Mouse (Mus musculus) hindbrain, embryonic 14.5 days (tissue): ENCODE data around the gene C8a. TPM values are rescaled to one million over a fixed set of nuclear protein-coding genes. Genes with fewer than 3 reads are reported as not detected.

Source experiments
- ATAC-seq: fragments of 200-750 bp; cut with Nextera tagmentation; 2 replicates; pipeline ENCODE4 v1.8.0; 2017; ENCODE audit warnings: moderate number of reproducible peaks, mild to moderate bottlenecking, moderate TSS enrichment, moderate library complexity; ENCODE audit not compliant: low FRiP score
- DNase-seq: peaks from one replicate; pipeline ENCODE4 v3.0.0-alpha.2; 2015; ENCODE audit warnings: low spot score
- H3K27ac ChIP-seq: fragments of 300-500 bp; sonication (generic); 2 replicates; pipeline ENCODE4 v1.5.1; 2014; ENCODE audit warnings: mild to moderate bottlenecking, moderate library complexity
- H3K27me3 ChIP-seq: fragments of 300-500 bp; sonication (generic); 2 replicates; pipeline ENCODE4 v1.6.1; 2014; ENCODE audit warnings: mild to moderate bottlenecking, low read length, mixed read lengths; ENCODE audit not compliant: control insufficient read depth, insufficient read depth
- H3K36me3 ChIP-seq: fragments of 300-500 bp; sonication (generic); replicated peaks from 2 replicates; pipeline ENCODE4 v1.6.1; 2014; ENCODE audit not compliant: control insufficient read depth, insufficient read depth
- H3K4me1 ChIP-seq: fragments of 300-500 bp; sonication (generic); replicated peaks from 2 replicates; pipeline ENCODE4 v1.6.1; 2014; ENCODE audit warnings: antibody characterized with exemption, low read length, mixed read lengths; ENCODE audit not compliant: control insufficient read depth, insufficient read depth
- H3K4me2 ChIP-seq: fragments of 300-500 bp; sonication (generic); replicated peaks from 2 replicates; pipeline ENCODE4 v1.6.1; 2014; ENCODE audit warnings: mild to moderate bottlenecking, moderate library complexity
- H3K4me3 ChIP-seq: fragments of 300-500 bp; sonication (generic); replicated peaks from 2 replicates; pipeline ENCODE4 v1.5.1; 2014; ENCODE audit warnings: mild to moderate bottlenecking, low read length
- H3K9ac ChIP-seq: fragments of 300-500 bp; sonication (generic); 2 replicates; pipeline ENCODE4 v1.6.1; 2014
- H3K9me3 ChIP-seq: fragments of 300-500 bp; sonication (generic); 2 replicates; pipeline ENCODE4 v1.6.1; 2016; ENCODE audit warnings: low read length; ENCODE audit not compliant: control insufficient read depth
- whole genome bisulfite sequencing: fragments of 180-500 bp; shearing (Covaris S2); extraction: QIAGEN DNeasy Blood & Tissue Kit; methylation state at CpG from one replicate; pipeline ENCODE4 v1.1.7; 2014; 5-methylcytosine and 5-hydroxymethylcytosine counted together
- polyA plus RNA-seq: library from polyadenylated mRNA; unstranded; fragments of >200 nt; fragmentation: Nextera tagmentation; extraction: Ambion mirVana; gene quantifications from 2 replicates; pipeline ENCODE4 v1.2.1, GENCODE M21; 2014

C8a gene
- polyA plus RNA-seq, 1 experiment from 2014 or later = not detected

DNA sequence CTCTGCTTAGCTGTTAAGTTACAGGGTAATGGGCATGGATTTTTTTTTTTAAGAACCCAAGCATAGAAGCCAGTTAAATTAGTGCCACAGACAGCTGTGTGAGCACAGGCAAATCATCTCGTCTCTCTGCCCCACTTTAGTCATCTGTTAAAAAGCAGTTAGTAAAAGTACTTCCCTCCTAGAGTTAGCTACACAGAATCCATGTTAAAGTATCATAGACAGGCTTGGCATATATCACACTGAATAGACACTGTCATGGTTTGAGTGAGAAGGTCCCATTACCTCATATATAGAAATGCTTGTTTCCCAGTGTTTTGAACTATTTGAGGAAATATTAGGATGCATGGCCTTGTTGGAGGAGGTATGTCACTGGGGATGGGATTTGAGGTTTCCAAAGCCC lies 19.2 kb downstream of the C8a start, which contains the start of gene Gm17662:
TSS of gene Gm17662 (plus strand) at position 301 of the 400 bp plus-strand sequence.
- WGBS = 77% methylated on average over 1 of the region's 1 CpGs
- no peak for DNase-seq
- Histone ChIP-seq H3K4me2 (no peak within 1 kb of the TSS), H3K4me1 (no peaks in the 10 kb centered on the region), H3K9me3 (no peaks in the 10 kb centered on the region), H3K9ac (no peak within 1 kb of the TSS), H3K4me3 (no peak within 1 kb of the TSS), H3K36me3 (no peaks in the 10 kb centered on the region), H3K27ac (no peak within 1 kb of the TSS), H3K27me3 (no peaks in the 10 kb centered on the region)
- ATAC-seq = no peak

- no peaks in the 10 kb centered on the region for H3K4me1 ChIP-seq
- H3K27me3 ChIP-seq = no peaks in the 10 kb centered on the region
- no peak overlapping the region for H3K4me3 ChIP-seq
- no peak overlapping the region for H3K4me2 ChIP-seq
- 88% methylated on average over 2 of the region's 2 CpGs for WGBS
- H3K9ac ChIP-seq = no peak overlapping the region
- DNase-seq = no peak
- H3K36me3 ChIP-seq = no peaks in the 10 kb centered on the region
- H3K9me3 ChIP-seq = no peaks in the 10 kb centered on the region
- no peak for ATAC-seq
- H3K27ac ChIP-seq = no peak overlapping the region
These were observed 21.0 kb downstream of the C8a start for GRCm38 (mm10) chr4:104855216-104855615.

DNA sequence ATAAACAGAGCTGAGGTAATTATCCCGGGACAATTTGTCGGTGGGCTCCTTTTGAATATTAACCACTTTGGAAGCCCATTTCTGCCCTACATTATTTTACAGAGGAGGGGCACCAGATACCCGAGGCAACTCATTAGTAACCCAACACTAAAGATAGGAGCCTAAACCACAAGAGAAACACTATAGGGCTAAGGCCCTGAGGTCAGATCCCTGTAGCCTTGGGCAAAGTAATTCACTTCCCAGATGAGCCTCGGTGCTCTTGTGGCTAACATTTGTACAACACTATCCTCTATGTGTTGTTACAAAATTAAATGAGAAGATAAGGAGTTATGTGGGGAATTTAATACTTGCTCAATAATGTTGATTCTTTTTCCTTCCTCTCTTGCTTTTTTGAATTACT lies 32.7 kb downstream of the C8a start:
- no peak overlapping the region for H3K27ac ChIP-seq
- WGBS = 35% methylated on average over 4 of the region's 4 CpGs
- H3K4me3 ChIP-seq = no peak overlapping the region
- no peaks in the 10 kb centered on the region for H3K27me3 ChIP-seq
- H3K36me3 ChIP-seq = no peaks in the 10 kb centered on the region
- H3K4me2 ChIP-seq = no peak overlapping the region
- no peaks in the 10 kb centered on the region for H3K9me3 ChIP-seq
- no peaks in the 10 kb centered on the region for H3K4me1 ChIP-seq
- DNase-seq (no peak), ATAC-seq (no peak)
- no peak overlapping the region for H3K9ac ChIP-seq

DNA sequence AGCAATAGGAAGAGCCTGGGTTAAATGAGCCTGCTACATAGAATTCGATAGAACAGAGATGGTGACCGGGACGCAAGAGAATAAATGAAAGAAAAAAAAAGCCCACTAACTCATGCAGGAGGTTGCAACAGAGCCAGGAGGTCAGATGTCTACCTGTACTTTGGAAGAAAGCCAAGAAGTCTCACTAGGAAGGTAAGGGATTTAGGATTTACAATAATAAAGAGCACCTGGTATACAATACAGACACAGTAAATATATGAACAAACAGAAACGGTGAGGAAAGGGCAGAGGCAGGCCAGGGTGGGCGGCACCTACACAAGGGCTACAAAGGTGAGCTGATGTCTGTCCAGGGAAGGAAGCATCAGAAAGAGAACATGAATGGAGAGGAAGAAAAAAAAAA lies 34.0 kb downstream of the C8a start:
- no peak overlapping the region for H3K4me2 ChIP-seq
- ATAC-seq (no peak), DNase-seq (no peak)
- no peak overlapping the region for H3K9ac ChIP-seq
- 77% methylated on average over 5 of the region's 5 CpGs for WGBS
- no peaks in the 10 kb centered on the region for H3K36me3 ChIP-seq
- no peak overlapping the region for H3K27ac ChIP-seq
- no peaks in the 10 kb centered on the region for H3K9me3 ChIP-seq
- H3K27me3 ChIP-seq = no peaks in the 10 kb centered on the region
- no peak overlapping the region for H3K4me3 ChIP-seq
- no peaks in the 10 kb centered on the region for H3K4me1 ChIP-seq

DNA sequence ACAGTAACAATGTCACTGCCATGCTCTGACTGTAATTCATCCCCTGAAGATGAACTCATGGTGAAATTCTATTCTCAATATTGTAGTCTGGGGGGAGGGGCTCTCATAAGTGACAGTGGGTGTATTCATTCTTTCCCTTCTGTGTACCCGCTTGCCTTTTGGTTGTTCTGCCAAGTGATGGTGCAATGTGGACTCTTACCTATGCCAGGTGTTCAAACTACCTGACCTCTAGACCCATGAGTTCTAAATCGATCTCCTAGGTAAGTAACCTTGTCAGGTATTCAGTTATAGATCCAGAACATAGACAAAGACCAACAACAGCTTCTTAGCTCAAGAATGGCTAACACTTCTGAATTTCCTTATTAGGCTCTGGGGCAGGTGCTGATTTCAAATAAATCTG lies 37.9 kb downstream of the C8a start:
- WGBS = 85% methylated on average over 2 of the region's 2 CpGs
- Histone ChIP-seq H3K27ac (no peak overlapping the region), H3K27me3 (no peaks in the 10 kb centered on the region), H3K9me3 (no peaks in the 10 kb centered on the region), H3K4me1 (peaks cover 13% of the 10 kb centered on the region), H3K4me2 (no peak overlapping the region), H3K4me3 (no peak overlapping the region), H3K9ac (no peak overlapping the region), H3K36me3 (no peaks in the 10 kb centered on the region)
- no peak for ATAC-seq
- no peak for DNase-seq

DNA sequence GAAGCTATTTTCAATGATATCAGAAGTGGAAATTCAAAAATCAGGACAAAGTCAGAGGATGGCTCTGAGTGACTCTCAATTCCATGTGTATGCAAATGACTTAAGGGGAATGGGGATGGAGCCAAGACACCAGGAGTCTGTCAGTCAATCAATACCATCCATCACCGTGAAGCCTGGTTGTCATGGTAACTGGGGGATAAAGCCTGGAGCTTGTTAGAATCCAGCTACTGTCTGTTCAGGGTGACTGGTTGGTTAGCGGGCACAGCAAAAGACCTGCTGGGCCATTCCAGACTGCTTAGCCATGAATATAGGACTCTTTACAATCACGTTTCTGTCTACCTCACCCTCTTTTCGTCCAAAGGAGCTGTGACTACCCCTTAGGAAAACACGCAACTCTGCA lies 41.1 kb downstream of the C8a start:
- Histone ChIP-seq H3K4me1 (peaks cover 13% of the 10 kb centered on the region), H3K4me3 (no peak overlapping the region), H3K9ac (no peak overlapping the region), H3K27me3 (no peaks in the 10 kb centered on the region), H3K4me2 (no peak overlapping the region), H3K36me3 (no peaks in the 10 kb centered on the region), H3K27ac (peak overlapping the region; percentile 63), H3K9me3 (no peaks in the 10 kb centered on the region)
- DNase-seq = peak; percentile 63
- ATAC-seq = peak; percentile 66; the same call in 1 of the 2 replicates
- WGBS = 8% methylated on average over 5 of the region's 5 CpGs

DNA sequence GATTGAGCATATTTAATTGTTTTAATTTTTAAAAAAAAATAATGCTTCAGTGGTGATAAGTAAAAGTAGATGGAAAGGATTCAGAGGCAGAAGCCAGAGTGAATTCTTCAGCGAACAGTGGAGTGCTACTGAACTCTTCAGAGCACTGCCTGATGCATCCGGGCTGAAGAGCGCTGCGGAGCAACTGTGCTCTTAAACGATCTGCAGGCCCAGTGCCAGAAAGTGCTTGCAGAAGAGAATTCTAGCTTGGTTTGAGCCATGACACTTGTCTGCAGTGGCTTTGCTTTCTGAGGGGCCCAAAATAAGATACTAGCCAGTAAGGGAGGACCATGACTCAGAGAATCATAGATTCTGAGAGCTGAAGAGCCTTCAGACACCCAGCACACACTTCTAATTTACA lies 47.3 kb downstream of the C8a start:
- H3K27me3 ChIP-seq = no peaks in the 10 kb centered on the region
- no peak overlapping the region for H3K4me3 ChIP-seq
- ATAC-seq = no peak
- H3K36me3 ChIP-seq = no peaks in the 10 kb centered on the region
- DNase-seq = no peak
- H3K4me1 ChIP-seq = no peaks in the 10 kb centered on the region
- no peak overlapping the region for H3K27ac ChIP-seq
- H3K9ac ChIP-seq = no peak overlapping the region
- H3K9me3 ChIP-seq = no peaks in the 10 kb centered on the region
- H3K4me2 ChIP-seq = no peak overlapping the region
- 75% methylated on average over 5 of the region's 5 CpGs for WGBS

DNA sequence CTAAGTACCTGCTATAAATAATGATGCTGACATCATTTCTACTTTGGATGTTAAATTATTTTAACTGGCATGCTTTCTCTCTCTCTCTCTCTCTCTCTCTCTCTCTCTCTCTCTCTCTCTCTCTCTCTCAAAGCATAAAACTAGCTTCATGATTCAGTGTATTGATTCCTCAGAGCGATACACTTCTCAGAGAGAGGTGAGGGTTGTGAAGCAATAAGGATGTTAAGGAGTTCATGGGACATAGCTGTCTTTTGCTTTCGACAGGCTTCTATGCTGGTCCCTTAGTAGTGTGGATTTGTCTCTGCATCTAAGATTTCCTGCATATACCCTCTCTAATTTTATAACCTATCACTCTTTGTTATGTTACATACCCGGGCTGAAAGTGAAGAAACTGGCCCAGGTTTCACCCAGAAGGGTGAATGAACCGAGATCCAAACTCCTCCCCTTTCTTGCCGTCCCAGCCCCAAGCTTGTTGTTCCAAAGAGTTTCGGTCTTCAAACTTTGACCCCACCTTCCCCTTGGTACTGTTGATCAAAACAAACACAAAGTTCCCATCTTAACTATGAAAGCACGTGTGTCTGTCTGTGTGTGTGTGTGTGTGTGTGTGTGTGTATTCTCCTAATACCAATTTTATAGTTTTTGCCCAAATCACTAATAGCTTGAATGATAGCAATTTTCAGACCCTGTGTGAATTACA lies 51.7 kb downstream of the C8a start:
- H3K27me3 ChIP-seq = no peaks in the 10 kb centered on the region
- no peak overlapping the region for H3K9ac ChIP-seq
- no peaks in the 10 kb centered on the region for H3K9me3 ChIP-seq
- ATAC-seq (no peak), DNase-seq (no peak)
- WGBS = 78% methylated on average over 7 of the region's 7 CpGs
- H3K27ac ChIP-seq = no peak overlapping the region
- no peak overlapping the region for H3K4me3 ChIP-seq
- no peaks in the 10 kb centered on the region for H3K4me1 ChIP-seq
- H3K36me3 ChIP-seq = no peaks in the 10 kb centered on the region
- H3K4me2 ChIP-seq = no peak overlapping the region

- no peaks in the 10 kb centered on the region for H3K4me1 ChIP-seq
- H3K9ac ChIP-seq = no peak overlapping the region
- DNase-seq = no peak
- 84% methylated on average over 4 of the region's 4 CpGs for WGBS
- no peak overlapping the region for H3K27ac ChIP-seq
- no peak overlapping the region for H3K4me2 ChIP-seq
- no peaks in the 10 kb centered on the region for H3K36me3 ChIP-seq
- no peak overlapping the region for H3K4me3 ChIP-seq
- no peaks in the 10 kb centered on the region for H3K9me3 ChIP-seq
- H3K27me3 ChIP-seq = no peaks in the 10 kb centered on the region
- no peak for ATAC-seq
These were observed 52.5 kb downstream of the C8a start for GRCm38 (mm10) chr4:104823597-104824101.

DNA sequence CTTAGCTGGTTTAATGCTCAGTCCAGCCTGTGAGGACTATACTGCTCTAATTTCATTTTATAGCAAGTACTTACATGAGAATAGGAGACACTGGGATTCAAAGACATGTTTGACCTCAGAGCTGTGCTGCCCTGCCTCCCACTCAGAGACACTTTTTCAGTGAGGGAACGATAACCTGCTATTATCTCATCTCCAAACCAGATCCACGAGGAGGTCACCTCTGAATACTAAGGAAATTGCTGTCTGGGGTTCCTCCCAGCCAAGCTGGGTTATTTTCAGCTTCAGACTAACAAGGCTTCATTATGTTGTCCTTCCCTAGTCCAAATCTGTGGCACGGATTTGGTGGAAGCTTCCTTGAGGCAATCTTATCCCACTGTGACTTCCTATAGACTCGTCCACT lies 56.3 kb downstream of the C8a start:
- 77% methylated on average over 4 of the region's 4 CpGs for WGBS
- H3K27ac ChIP-seq = no peak overlapping the region
- H3K9me3 ChIP-seq = no peaks in the 10 kb centered on the region
- ATAC-seq (no peak), DNase-seq (no peak)
- no peak overlapping the region for H3K4me2 ChIP-seq
- no peak overlapping the region for H3K9ac ChIP-seq
- no peaks in the 10 kb centered on the region for H3K4me1 ChIP-seq
- no peak overlapping the region for H3K4me3 ChIP-seq
- H3K27me3 ChIP-seq = no peaks in the 10 kb centered on the region
- H3K36me3 ChIP-seq = no peaks in the 10 kb centered on the region
